8 mouse cellular contexts compared by ENCODE assay signal in genomic region chr11:17460920-17461279, GRCm38 (mm10).
DNase-seq lines count a peak whose midpoint lies in the region; ATAC-seq and TF ChIP-seq lines count a peak whose summit lies in the region.

No protein-coding gene starts in this region.

- no peaks in the 10 kb centered on the region for H3K36me3 ChIP-seq in heart, adult 2 months (ENCODE audit: control insufficient read depth, insufficient read depth, low read length)
- H3K36me3 ChIP-seq in heart, embryonic 11.5 days (ENCODE audit: control insufficient read depth, insufficient read depth, low read length): no peaks in the 10 kb centered on the region
- no peaks in the 10 kb centered on the region for H3K36me3 ChIP-seq in limb, embryonic 10.5 days
- H3K36me3 ChIP-seq in midbrain, embryonic 12.5 days: no peaks in the 10 kb centered on the region

- TF ChIP-seq CTCF in heart, adult 2 months (IDR thresholded peaks at IDR 0.05): no peak

- peaks cover 2% of the 10 kb centered on the region for H3K4me1 ChIP-seq in heart, adult 2 months (ENCODE audit: control insufficient read depth, insufficient read depth, low read length)
- H3K4me1 ChIP-seq in heart, embryonic 11.5 days (ENCODE audit: control insufficient read depth, insufficient read depth, low read length): no peaks in the 10 kb centered on the region
- H3K4me1 ChIP-seq in limb, embryonic 10.5 days: peaks cover 15% of the 10 kb centered on the region
- peaks cover 11% of the 10 kb centered on the region; the same call in 1 of the 2 replicates for H3K4me1 ChIP-seq in midbrain, embryonic 12.5 days

- no peak overlapping the region for H3K9ac ChIP-seq in heart, adult 2 months (ENCODE audit: low read depth, low read length)
- 0 out of 2 replicates have a peak overlapping the region, but pooled peaks have one; percentile 39 for H3K9ac ChIP-seq in heart, embryonic 11.5 days (ENCODE audit: low read depth, low read length)
- H3K9ac ChIP-seq in midbrain, embryonic 12.5 days (replicated peaks): no peak overlapping the region

- TF ChIP-seq POLR2A in heart, adult 2 months (IDR thresholded peaks at IDR 0.05; ENCODE audit: insufficient read depth, low read depth, low read length): no peak

- TF ChIP-seq EP300 in heart, adult 2 months (IDR thresholded peaks at IDR 0.05; ENCODE audit: insufficient read depth, low read depth, low read length): no peak

- intact Hi-C loops in heart, adult 2 months (cut with DNase I): no loop called here
- intact Hi-C loops in left cerebral cortex, postnatal 10 days (cut with DNase I): loop anchor here (5.0 to 10.0 kb wide), 3 partner anchors 176 to 1561 kb away; no protein-coding TSS in a partner anchor
- intact Hi-C loops in left cerebral cortex, postnatal 14 days (cut with DNase I): loop anchor here (10.0 kb wide), 1 partner anchor 176 kb away; no protein-coding TSS in a partner anchor

- WGBS in heart, adult 2 months: 8% methylated on average over 13 of the region's 13 CpGs
- 5% methylated on average over 13 of the region's 13 CpGs for WGBS in heart, embryonic 11.5 days (ENCODE audit: insufficient replicate concordance)
- WGBS in limb, embryonic 10.5 days: 18% methylated on average over 13 of the region's 13 CpGs
- 7% methylated on average over 13 of the region's 13 CpGs for WGBS in midbrain, embryonic 12.5 days

- peak overlapping the region; percentile 59 for H3K4me2 ChIP-seq in heart, embryonic 11.5 days
- H3K4me2 ChIP-seq in midbrain, embryonic 12.5 days (replicated peaks): peak overlapping the region; percentile 38

- no peak overlapping the region for H3K4me3 ChIP-seq in heart, adult 2 months
- peak overlapping the region; percentile 10; the same call in 1 of the 2 replicates for H3K4me3 ChIP-seq in heart, embryonic 11.5 days (ENCODE audit: low read depth, low read length)
- H3K4me3 ChIP-seq in limb, embryonic 10.5 days: no peak overlapping the region; the same call in 1 of the 2 replicates
- no peak overlapping the region for H3K4me3 ChIP-seq in midbrain, embryonic 12.5 days

- no peaks in the 10 kb centered on the region for H3K79me2 ChIP-seq in heart, adult 2 months (replicated peaks; ENCODE audit: control insufficient read depth, insufficient read depth, low read length)

- ATAC-seq in heart, embryonic 11.5 days (replicated peaks; ENCODE audit: insufficient number of reproducible peaks, low FRiP score, low TSS enrichment): no peak
- peak; percentile 28; the same call in 1 of the 2 replicates for ATAC-seq in midbrain, embryonic 12.5 days (ENCODE audit: low FRiP score, low read depth)

- DNase-seq in heart, adult 18-20 months: peak; percentile 10 to 12
- no peak for DNase-seq in heart, adult 2 months
- peak; percentile 48 for DNase-seq in limb, embryonic 10.5 days (ENCODE audit: low spot score)
- no peak for DNase-seq in left cerebral cortex, postnatal 10 days (ENCODE audit: extremely low spot score in 1 of 2, low spot score in 2 of 2)
- DNase-seq in right cerebral cortex, postnatal 36 days (ENCODE audit: low spot score in 2 of 2): no peak
- no peak for DNase-seq in left cerebral cortex, postnatal 14 days (ENCODE audit: low spot score in 2 of 2)

- no peaks in the 10 kb centered on the region for H3K9me3 ChIP-seq in heart, embryonic 11.5 days (replicated peaks; ENCODE audit: control insufficient read depth, low read length)
- H3K9me3 ChIP-seq in limb, embryonic 10.5 days (replicated peaks): no peaks in the 10 kb centered on the region
- no peaks in the 10 kb centered on the region for H3K9me3 ChIP-seq in midbrain, embryonic 12.5 days

- no peaks in the 10 kb centered on the region; the same call in 1 of the 2 replicates for H3K27me3 ChIP-seq in heart, adult 2 months (ENCODE audit: control insufficient read depth, insufficient read depth, low read length)
- H3K27me3 ChIP-seq in heart, embryonic 11.5 days (ENCODE audit: control insufficient read depth, insufficient read depth, low read length): no peaks in the 10 kb centered on the region
- peaks cover 58% of the 10 kb centered on the region for H3K27me3 ChIP-seq in limb, embryonic 10.5 days (ENCODE audit: low read depth, poor library complexity, severe bottlenecking)
- H3K27me3 ChIP-seq in midbrain, embryonic 12.5 days: 0 out of 2 replicates have a peak, but pooled peaks cover 3% of the 10 kb centered on the region

- no peak overlapping the region for H3K27ac ChIP-seq in heart, adult 2 months
- peak overlapping the region; percentile 41; the same call in 1 of the 2 replicates for H3K27ac ChIP-seq in heart, embryonic 11.5 days (ENCODE audit: low read depth, low read length)
- peak overlapping the region; percentile 61 for H3K27ac ChIP-seq in limb, embryonic 10.5 days
- no peak overlapping the region for H3K27ac ChIP-seq in midbrain, embryonic 12.5 days (replicated peaks)

Comparison
In these comparisons a context has a peak if more than half of its experiments do, and no peak if none do; other contexts are left out.
1. DNase-seq: peak in heart, adult 18-20 months (2 of 2) and limb, embryonic 10.5 days (single experiment); none in heart, adult 2 months (0 of 2), left cerebral cortex, postnatal 10 days (0 of 2), right cerebral cortex, postnatal 36 days (0 of 2) and left cerebral cortex, postnatal 14 days (0 of 2).
2. H3K27ac ChIP-seq: peak in heart, embryonic 11.5 days (single experiment) and limb, embryonic 10.5 days (single experiment); none in heart, adult 2 months (single experiment) and midbrain, embryonic 12.5 days (single experiment).